Mouse (Mus musculus): Measurements from ENCODE around the gene Tmem262. TPM values are rescaled to one million over a fixed set of nuclear protein-coding genes. Genes with fewer than 3 reads are reported as not detected.

Tmem262 gene
- total and polyA plus RNA-seq, 3 experiments = 0.18 TPM; not detected in 2

- TF ChIP-seq ZC3H11A (IDR thresholded peaks at IDR 0.05; ENCODE audit: low read depth, low read length) (no peak), ZMIZ1 (IDR thresholded peaks at IDR 0.05; ENCODE audit: low read depth, low read length) (peak; percentile 88), UBTF (IDR thresholded peaks at IDR 0.05; ENCODE audit: borderline replicate concordance, insufficient read depth, low read depth, low read length) (no peak)
Observed at GRCm38 (mm10) chr19:6117986-6118676, 38.3 kb downstream of the Tmem262 start, which contains the start of gene Sac3d1 (continued).

- peak overlapping the region; percentile 47 for H3K27ac ChIP-seq (ENCODE audit: control insufficient read depth, low read depth, low read length)
- no peaks in the 10 kb centered on the region for H3K27me3 ChIP-seq (ENCODE audit: control insufficient read depth in 1 of 2, insufficient read depth in 2 of 2, low read length in 2 of 2)
- peak; percentile 40 for DNase-seq (ENCODE audit: low read depth, low spot score)
- H3K36me3 ChIP-seq (ENCODE audit: control insufficient read depth in 1 of 2, insufficient read depth in 2 of 2, low read length in 2 of 2) = peaks cover 0 to 10% of the 10 kb centered on the region in 2 experiments; a peak in 2 of 4 replicates
- no peaks in the 10 kb centered on the region for H3K9me3 ChIP-seq (replicated peaks; ENCODE audit: insufficient read depth, low read length)
- TF ChIP-seq TCF12 (IDR thresholded peaks at IDR 0.05; ENCODE audit: low read depth, low read length) (no peak), ETS1 (IDR thresholded peaks at IDR 0.05; ENCODE audit: low read depth, low read length) (0 out of 2 replicates have a peak, but pooled peaks have one; percentile 1)
- H3K9ac ChIP-seq (ENCODE audit: control insufficient read depth, low read depth, low read length, poor library complexity, severe bottlenecking) = peak overlapping the region; percentile 48
- peak overlapping the region; percentile 60 to 74 for H3K4me3 ChIP-seq (ENCODE audit: control insufficient read depth in 1 of 2, insufficient read depth in 1 of 2, low read depth in 2 of 2, low read length in 2 of 2)
- peaks cover 2 to 10% of the 10 kb centered on the region in 2 experiments; a peak in 2 of 4 replicates for H3K4me1 ChIP-seq (ENCODE audit: control insufficient read depth in 1 of 2, insufficient read depth in 2 of 2, low read length in 2 of 2)
- H3K79me2 ChIP-seq (ENCODE audit: control insufficient read depth, insufficient read depth, low read length, poor library complexity) = peaks cover 22% of the 10 kb centered on the region
Observed at GRCm38 (mm10) chr19:6118677-6119185, 38.9 kb downstream of the Tmem262 start.

GRCm38 (mm10) chr19:6121761-6122160 lies 41.9 kb downstream of the Tmem262 start:
- TF ChIP-seq MAX (IDR thresholded peaks at IDR 0.05; ENCODE audit: low read length) = no peak
- no peak for TF ChIP-seq EP300 (IDR thresholded peaks at IDR 0.05; ENCODE audit: low read depth in 1 of 2, low read length in 2 of 2)
- no peak for TF ChIP-seq POLR2AphosphoS2 (IDR thresholded peaks at IDR 0.05; ENCODE audit: low read length)
- TF ChIP-seq MYC (IDR thresholded peaks at IDR 0.05; ENCODE audit: low read depth, low read length) = no peak
- TF ChIP-seq MAZ (IDR thresholded peaks at IDR 0.05; ENCODE audit: low read depth, low read length) = no peak
- TF ChIP-seq POLR2A (IDR thresholded peaks at IDR 0.05; ENCODE audit: control insufficient read depth in 1 of 2, insufficient read depth in 1 of 2, low read depth in 1 of 2, low read length in 2 of 2, poor library complexity in 1 of 2) = no peak
- no peak for TF ChIP-seq ETS1 (IDR thresholded peaks at IDR 0.05; ENCODE audit: low read depth, low read length)
- no peak for TF ChIP-seq E2F4 (IDR thresholded peaks at IDR 0.05; ENCODE audit: borderline replicate concordance, low read depth, low read length)
- no peak for TF ChIP-seq ZKSCAN1 (IDR thresholded peaks at IDR 0.05; ENCODE audit: low read depth, low read length)
- TF ChIP-seq MEF2A (IDR thresholded peaks at IDR 0.05; ENCODE audit: extremely low read depth, insufficient replicate concordance, low read depth, low read length, poor library complexity, severe bottlenecking) = no peak
- TF ChIP-seq MYB (IDR thresholded peaks at IDR 0.05; ENCODE audit: low read depth, low read length) = no peak
- no peak for TF ChIP-seq RAD21 (IDR thresholded peaks at IDR 0.05; ENCODE audit: low read depth, low read length)
- TF ChIP-seq MAFK (IDR thresholded peaks at IDR 0.05; ENCODE audit: borderline replicate concordance, low read depth, low read length) = no peak
- TF ChIP-seq ZMIZ1 (IDR thresholded peaks at IDR 0.05; ENCODE audit: low read depth, low read length) = no peak
- no peak for TF ChIP-seq SIN3A (IDR thresholded peaks at IDR 0.05; ENCODE audit: low read length)
- TF ChIP-seq USF1 (IDR thresholded peaks at IDR 0.05; ENCODE audit: low read depth, low read length) = no peak
- no peak for DNase-seq (ENCODE audit: low read depth, low spot score)
- H3K27me3 ChIP-seq (ENCODE audit: control insufficient read depth in 1 of 2, insufficient read depth in 2 of 2, low read length in 2 of 2) = no peaks in the 10 kb centered on the region
- H3K4me3 ChIP-seq (ENCODE audit: control insufficient read depth in 1 of 2, insufficient read depth in 1 of 2, low read depth in 2 of 2, low read length in 2 of 2) = no peak overlapping the region
- no peak overlapping the region for H3K27ac ChIP-seq (ENCODE audit: control insufficient read depth, low read depth, low read length)
- H3K4me1 ChIP-seq (ENCODE audit: control insufficient read depth in 1 of 2, insufficient read depth in 2 of 2, low read length in 2 of 2) = peaks cover under 1 to 4% of the 10 kb centered on the region in 2 experiments; a peak in 3 of 4 replicates
- H3K79me2 ChIP-seq (ENCODE audit: control insufficient read depth, insufficient read depth, low read length, poor library complexity) = peaks cover 15% of the 10 kb centered on the region
- peaks cover 0 to 7% of the 10 kb centered on the region in 2 experiments; a peak in 2 of 4 replicates for H3K36me3 ChIP-seq (ENCODE audit: control insufficient read depth in 1 of 2, insufficient read depth in 2 of 2, low read length in 2 of 2)
- no peak overlapping the region for H3K9ac ChIP-seq (ENCODE audit: control insufficient read depth, low read depth, low read length, poor library complexity, severe bottlenecking)
- no peaks in the 10 kb centered on the region for H3K9me3 ChIP-seq (replicated peaks; ENCODE audit: insufficient read depth, low read length)

Measured in MEL (cell line).